Mouse (Mus musculus): ENCODE measurements around the gene Nf2. TPM values are rescaled to one million over a fixed set of nuclear protein-coding genes. Genes with fewer than 3 reads are reported as not detected.
"Not testable (repeated sequence)": the region's sequence is repeated elsewhere in the genome, so short reads cannot be mapped to it uniquely, and the experiment has no call there.

Nf2 gene
- total RNA-seq, 2 experiments from 2014 or later = 12.6 to 36.7 TPM

DNA sequence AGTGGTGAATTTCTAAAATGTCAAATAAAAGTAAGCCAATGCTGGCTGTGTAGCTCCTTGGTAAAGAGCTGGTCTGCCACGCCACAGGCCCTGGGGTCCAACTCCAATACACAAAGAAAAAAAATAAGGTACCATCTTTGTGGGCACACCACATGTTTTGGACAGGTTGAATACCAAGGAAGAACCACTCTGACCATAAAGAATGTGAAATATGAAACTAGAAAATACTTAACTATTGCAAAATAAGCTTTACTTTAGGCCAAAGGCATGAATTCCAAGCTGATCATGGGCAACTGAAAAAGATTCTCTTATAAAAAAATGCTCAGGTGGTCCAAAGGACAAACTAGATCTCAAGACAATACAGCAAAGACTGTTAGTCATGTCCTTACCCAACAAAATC is 11.1 kb downstream of the Nf2 start:
- no peak for ATAC-seq (ENCODE audit: poor library complexity, severe bottlenecking)

DNA sequence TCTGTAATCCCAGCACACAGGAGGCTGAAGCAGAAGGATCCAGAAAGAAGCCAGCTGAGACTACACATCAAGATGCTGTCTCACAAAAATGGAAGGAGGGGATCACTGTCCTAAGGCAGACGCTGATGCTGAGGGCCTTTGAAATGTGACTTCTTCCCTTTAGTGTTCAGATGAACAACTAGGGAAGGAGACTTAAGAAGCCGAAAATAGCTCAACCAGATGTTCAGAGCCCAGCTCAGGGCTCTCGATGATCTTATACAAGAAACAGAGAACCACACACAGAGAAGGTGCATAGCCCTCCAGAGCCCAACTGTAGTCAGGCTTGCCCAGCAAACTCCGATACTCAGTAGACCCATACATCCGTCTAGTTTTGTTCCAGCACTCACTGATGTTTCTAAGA is 12.0 kb downstream of the Nf2 start:
- ATAC-seq (ENCODE audit: poor library complexity, severe bottlenecking) = no peak

DNA sequence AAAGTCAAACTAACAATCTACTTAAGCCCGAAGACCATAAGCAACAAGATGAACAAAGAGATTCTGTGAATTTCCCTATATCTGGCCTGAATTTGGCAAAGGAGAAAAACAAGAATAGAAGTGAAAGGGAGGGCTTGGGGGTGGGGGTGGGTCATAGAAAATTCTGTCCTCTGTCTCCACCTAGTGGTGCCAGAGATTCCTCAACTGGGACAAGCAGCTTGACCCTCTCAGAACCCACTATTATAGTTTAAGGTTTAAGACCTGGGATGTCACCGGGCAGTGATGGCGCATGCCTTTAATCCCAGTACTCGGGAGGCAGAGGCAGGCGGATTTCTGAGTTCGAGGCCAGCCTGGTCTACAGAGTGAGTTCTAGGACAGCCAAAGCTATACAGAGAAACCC is 12.6 kb downstream of the Nf2 start:
- ATAC-seq (ENCODE audit: poor library complexity, severe bottlenecking) = peak; percentile 71

DNA sequence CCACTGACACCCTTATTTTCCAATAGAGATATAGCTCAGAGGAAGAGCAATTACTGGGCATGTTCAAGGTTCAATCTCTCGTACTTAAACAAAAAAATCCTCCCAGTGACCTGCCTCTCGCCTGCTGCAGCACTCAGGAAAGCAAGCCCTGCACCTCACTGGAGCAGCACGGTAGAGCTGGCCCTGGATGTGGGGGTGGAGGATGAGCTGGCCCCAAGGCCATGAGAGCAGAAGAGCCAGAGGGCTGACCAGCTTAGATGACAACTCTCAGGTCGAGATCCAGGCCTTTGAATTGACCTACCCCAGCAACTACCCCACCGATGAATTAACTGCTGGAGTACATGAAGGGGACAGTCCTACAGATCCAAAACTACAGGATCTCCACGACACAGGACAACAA is 13.9 kb downstream of the Nf2 start:
- no peak for ATAC-seq (ENCODE audit: poor library complexity, severe bottlenecking)

DNA sequence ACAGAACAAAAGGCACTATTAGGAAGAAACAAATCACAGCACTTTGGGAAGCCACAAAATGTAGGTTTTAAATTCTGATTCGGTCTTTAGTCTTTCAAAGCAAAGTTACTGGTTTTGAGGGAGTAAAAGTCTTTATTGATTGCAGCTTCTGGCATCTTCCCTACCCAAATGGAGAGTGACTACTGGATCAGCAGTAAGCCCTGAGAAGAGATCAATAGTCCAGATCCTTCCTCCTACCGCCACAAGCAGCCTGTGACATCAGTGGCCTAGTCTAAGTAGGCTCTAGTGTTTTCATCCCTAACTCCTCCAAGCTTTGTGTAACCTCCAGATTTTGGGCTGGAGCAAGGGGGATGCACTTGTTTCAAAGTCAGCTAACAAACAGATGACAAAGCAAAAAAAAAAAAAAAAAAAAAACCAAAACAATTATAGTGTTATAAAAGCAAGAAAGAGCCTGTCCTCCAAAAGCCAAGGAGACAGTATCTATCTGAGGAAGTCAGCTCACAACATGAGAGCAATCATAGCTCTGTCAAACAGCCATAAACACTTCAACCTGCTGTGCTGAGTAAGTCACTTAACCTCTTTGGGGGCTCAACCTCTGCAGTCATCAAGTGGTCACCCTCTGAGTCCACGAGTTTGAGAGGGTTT is 15.9 kb downstream of the Nf2 start:
- no peak for ATAC-seq (ENCODE audit: poor library complexity, severe bottlenecking)

DNA sequence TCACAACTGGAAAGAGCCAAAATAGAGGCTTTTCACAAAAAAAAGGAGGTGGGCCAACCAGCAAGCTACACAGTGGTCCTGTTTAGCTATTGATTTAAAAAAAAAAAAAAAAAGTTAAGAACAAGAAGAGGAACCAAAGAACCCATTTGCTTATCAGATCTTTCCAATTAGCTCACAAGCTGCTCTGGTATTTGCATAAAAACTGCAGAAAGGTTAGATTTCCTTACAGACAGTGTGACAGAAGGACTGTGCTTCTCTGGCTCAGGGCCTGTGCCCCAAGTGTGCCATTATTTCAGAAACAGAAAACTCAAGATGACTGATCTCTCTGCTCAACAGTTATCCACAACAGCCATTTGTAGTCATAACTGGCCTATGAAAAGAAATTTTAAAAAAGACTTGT is 18.3 kb downstream of the Nf2 start:
- no peak for ATAC-seq (ENCODE audit: poor library complexity, severe bottlenecking)

DNA sequence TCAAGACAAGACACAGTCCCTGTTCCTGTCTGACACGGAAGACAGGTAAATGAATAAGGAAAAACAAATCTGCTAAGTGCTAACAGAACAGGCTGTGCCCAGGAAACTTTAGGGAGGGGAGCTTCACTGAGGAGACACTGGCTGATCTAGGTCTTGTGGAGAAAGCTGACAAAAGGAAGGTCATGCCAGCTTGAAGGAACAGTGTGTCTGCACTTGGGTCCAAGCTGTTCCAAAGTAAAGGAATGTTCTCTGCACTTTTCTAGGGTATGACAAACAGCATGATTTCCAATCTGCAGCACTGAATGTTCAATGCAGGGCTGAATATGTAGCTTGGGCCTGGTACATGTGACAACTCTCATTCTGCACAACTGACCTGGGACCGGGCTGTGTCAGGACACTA is 21.4 kb downstream of the Nf2 start:
- ATAC-seq (ENCODE audit: poor library complexity, severe bottlenecking) = no peak

DNA sequence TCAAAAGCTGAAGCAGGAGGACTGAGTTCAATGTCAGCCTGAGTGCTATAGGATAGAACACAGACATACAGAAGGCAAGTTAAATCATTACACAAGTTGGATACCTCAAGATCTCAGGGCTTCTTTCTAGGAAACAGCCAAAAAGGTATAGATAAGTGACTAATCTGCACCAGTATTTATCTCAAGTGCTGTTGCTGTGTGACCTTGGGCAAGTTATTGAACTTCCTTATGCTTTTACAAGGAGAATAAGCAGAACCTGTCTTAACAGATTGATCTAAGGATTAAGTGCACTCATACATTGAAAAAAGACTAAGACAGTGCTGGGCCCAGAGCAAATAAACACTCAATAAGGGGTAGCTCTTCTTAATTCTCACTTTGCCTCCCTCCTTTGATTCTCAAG is 22.0 kb downstream of the Nf2 start:
- no peak for ATAC-seq (ENCODE audit: poor library complexity, severe bottlenecking)

DNA sequence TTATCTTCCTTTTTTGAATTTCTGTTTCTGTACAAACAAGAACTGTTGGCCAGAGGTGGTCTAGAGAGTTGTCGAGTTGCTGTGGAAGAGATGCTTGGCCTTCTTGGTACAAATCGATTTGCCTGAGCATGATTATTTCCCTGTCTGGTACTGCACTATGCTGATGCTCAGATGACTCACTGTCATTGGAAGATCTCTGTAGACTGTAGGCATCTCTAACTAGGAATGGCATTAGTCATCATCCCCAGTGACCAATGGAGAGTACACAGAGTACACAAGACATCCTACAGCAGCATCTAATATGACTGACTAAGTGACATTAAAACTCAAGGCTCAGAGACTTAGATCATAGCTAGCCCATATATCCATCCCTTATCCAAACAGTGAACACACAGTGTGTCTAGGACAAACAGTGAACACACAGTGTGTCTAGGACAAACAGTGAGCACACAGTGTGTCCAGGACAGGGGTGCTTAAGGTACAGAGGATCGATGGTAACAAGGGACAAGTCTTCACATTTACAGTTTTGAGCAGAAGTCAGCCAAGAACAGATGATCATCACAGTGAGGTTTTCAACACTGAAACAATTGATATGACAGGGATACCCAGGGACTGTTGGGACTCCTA is 23.1 kb downstream of the Nf2 start:
- ATAC-seq (ENCODE audit: poor library complexity, severe bottlenecking) = no peak

DNA sequence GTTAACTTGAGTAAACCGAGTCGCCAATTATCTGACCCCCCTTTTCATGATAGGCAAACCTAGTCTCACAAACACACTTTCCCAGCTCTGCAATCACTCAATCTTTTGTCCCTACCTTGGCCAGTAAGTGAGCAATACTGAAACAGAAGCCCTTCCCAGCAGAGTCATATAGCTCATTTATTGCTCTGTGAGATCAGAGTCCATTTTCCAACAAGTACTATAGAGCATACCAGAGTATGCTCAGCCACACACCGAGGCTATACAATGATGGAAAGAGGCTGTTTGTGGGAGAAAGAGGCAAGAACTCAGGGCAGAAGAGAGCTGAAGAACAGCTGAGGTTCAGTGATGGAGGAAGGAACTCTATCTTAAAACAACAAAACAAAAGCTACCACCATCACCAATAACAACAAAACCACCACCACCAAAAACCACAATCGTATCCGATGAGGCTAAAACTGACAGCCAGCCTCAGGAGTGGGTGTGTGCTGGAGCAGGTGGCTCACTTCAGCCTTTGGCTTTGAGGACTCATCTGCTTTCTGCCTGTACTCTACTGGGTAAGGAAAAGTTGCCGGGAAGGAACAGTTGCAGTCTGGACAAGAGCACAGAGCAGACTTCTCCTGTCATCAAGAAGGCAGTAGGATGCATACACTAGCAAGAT is 25.6 kb downstream of the Nf2 start:
- ATAC-seq (ENCODE audit: poor library complexity, severe bottlenecking) = no peak

DNA sequence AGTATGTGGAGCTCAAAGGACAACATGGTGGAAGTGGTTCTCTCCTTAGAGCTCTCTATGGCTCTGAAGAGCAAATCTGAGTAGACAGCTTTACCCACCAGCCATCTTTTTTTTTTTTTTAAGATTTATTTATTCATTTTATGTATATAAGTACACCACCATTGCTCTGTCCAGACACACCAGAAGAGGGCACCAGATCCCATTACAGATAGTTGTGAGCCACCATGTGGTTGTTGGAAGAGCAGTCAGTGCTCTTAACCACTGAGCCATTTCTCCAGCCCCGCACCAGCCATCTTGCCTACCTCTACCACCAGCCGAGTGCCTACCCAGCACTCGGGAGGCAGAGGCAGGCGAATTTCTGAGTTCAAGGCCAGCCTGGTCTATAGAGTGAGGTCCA is 26.9 kb downstream of the Nf2 start:
- not testable (repeated sequence) for ATAC-seq (ENCODE audit: poor library complexity, severe bottlenecking)

DNA sequence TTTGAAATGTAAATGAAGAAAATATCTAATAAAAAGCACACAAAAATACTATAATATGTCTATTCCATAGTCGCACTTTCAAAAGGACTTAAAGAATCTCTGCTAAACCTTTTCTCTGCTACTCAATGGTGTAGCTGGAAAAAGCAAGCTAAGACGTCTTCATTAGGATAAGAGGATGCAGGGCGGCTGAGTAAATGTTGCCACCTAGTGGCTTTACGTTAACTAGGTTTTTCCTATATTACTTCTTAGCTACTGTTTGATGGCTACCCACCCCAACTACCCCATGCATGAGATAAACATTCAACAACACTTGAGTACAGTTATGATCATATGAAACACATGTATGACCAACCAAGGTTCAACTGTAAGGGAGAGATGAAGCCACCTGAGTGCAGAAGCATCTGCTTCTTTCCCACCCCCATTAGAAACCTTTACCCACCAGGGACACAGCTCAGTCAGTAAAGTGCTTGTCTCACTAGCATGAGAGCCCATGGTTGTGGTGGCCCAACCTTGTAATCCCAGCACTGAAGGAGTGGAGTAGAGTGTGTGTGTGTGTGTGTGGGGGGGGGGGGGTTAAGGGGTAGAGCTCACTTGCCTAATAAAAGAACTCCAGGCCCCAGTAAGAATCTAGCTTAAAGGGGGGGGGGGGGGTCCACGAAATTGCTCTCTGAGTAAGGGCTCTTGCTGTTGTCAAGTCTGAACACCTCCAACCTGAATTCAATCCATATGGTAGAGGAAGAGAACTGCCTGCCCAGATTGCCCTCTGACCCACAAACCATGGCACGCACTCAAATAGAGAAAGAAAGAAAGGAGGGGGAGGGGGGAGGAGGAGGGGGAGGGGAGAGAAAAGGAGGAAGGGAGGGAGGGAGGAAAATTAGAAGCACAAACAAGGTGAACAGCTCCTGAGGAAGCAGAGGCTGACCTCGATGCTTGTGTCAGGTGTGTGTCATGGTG is 27.6 kb downstream of the Nf2 start:
- ATAC-seq (ENCODE audit: poor library complexity, severe bottlenecking) = no peak

DNA sequence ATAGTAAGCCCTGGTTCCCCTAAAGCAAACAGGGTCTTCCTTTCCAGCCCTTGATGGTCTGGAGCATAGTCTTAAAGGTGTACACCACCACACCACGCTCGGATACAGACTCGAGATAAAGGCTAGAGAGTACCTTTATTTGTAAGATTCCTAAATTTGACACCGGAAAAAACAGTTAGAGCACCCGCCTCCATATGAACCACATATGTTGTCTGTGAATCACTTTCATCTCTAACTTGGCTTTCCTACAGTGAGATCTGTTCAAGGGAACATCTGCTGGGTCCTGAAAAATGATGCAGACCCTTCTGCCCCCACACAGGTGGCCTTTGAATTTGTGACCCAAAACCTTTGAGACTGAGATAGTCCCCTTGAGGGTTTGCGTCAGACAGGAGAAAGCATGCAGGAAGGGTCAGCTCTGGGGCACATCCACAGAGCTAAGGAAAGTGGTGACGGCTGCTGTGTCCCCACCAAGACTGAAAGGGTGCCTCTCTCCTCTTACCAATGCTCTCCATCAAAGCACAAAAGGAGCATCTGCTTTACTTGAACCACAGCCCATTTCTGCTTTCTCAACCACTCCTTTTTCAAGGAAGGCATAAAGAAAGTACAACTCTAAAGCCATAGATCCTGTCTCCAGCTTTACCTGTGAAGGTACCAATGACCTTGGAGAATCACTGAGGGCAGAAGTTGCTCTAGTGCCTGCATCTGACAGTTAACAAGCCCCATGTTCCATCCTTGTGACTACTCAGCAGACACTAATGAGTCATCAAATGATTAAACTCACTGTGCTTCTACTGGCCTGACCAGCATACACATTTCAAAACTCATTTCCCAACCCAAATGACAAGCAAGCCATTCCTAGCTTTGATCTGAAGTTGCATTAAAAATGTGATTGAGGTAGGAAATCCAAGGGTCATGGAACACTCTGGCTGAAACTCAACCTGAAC is 34.6 kb downstream of the Nf2 start:
- ATAC-seq (ENCODE audit: poor library complexity, severe bottlenecking) = no peak

DNA sequence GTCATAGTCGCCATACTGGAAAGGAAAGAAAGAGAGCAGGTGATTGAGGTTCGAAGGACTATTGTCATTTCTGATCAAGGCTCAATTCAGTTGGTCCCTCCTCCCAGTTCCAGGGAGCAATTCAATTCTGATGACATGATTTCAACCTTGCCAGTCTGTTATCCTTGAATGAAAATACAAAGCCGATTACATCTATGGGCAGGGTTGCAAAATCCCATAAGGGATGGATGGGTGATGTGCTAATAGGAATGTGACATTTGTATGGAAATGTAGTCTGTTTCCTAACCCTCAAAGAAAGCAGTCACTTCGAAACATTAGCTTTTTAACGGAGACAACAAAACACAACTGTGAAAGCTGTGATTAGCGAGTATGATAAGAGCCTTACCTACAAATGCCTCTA is 41.0 kb downstream of the Nf2 start:
- ATAC-seq (ENCODE audit: poor library complexity, severe bottlenecking) = no peak

DNA sequence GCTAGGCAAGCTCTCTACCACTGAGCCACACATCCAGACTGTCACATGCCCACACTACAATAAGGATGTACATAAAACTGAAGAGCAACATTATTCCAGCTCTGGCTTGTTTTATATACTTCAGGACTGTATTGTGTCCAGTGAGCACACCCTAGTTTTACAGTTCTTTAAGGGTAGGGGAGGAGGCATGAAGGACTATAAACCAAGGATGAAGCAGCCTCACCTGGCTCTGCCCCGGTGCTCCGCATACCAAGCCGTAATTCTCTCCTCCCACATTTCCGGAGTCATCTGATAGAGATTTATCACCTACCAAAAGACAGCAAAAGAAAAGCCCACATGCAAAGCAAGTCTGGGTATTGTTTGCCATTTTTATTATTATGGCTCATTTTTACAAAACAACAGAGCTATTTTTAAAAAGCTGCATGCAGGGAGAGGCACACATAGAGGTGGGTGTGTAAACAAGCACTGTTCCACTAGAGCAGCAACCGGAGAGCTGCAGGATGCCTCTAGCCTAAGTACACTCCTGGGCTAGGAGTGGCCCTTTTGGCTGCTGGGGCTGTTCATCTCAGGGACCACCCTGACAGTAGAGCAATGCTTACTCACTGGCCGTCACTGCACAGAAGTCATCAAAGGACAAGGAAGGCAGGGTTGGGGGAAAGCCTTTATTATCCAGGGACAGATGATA is 43.2 kb downstream of the Nf2 start:
- ATAC-seq (ENCODE audit: poor library complexity, severe bottlenecking) = no peak

DNA sequence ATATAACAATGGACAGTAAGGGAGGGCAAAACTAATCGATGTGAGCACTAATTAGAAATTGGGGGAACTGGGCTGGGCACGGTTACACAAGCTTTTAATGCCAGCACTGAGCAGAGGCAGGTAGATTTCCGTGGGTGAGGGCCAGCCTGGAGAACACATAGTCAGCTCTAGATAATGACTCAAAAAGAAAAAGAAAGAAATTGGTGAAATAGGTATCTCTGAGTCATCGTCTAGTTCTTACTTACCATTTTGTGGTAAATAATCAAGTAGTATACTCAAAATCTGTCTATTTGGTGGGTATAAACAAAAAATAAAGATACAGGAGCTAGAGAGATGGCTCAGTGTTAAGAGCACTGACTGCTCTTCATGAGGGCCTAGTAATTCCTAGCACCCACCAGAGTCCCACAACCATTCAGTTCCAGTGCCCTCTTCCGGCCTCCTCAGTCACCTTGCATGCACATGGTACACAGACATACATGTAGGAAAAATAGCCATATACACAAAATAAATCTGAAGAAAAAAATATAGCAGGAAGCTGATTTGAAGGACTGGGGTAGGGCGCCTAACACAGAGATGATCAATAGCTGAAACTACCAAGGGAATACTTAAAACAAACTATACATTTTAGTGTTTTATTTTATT is 44.3 kb downstream of the Nf2 start:
- no peak for ATAC-seq (ENCODE audit: poor library complexity, severe bottlenecking)

DNA sequence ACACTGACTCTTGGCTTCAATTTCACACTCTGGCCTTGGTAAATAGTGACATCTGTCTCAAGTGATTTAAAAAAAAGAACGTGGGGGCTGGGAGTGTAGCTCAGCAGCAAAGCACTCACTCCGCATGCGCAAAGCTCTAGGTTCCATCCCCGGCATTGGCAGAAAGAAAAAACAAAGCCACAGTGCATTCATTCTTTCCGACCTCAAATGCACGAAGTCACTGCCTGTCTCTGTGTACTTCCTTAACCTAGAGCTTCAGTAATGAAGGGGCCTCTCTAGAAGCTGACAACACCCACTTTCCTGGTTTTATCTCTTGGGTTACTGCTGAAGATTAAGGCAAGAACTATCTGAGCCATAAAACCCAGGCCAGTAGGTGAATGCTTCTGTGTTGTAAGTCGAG is 45.4 kb downstream of the Nf2 start:
- no peak for ATAC-seq (ENCODE audit: poor library complexity, severe bottlenecking)

DNA sequence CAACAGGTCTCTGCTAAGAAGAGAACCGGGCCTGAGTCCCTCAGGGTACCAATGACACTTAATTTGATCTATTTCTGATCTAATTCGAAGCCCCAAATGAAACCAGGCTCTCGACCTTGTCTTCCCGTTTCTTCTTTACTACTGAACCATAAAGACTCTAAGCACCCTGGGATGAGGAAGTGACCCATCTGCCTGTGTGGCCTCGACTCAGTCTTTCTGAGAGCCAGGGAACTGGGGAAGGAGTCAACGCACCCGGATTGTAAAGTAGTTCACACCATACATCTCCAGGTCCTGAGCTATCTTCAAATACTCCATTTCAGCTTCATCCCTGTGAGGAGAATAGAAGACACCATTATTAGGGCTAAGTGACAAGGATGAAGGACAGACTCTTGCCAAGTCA is 45.9 kb downstream of the Nf2 start:
- ATAC-seq (ENCODE audit: poor library complexity, severe bottlenecking) = peak; percentile 62; the same call in 1 of the 2 replicates

DNA sequence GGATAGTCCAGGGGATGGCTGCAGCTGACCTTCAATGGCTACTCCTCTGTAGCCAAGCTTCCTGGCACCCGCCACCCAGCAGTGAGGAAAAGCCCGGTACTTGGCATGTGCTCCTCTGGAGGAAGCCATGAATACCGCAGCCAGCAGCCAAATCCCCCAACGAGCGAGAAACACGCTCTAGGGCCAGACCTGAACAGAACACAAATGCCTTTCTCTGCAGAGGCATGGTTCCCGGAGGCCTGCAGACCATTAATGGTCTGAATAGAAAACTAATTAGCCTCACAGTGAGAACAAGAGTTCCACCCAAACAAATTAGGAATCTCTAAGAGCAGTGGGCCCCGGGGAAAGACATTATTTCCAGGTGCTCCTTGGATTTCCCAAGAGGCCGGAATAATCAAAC is 46.3 kb downstream of the Nf2 start:
- no peak for ATAC-seq (ENCODE audit: poor library complexity, severe bottlenecking)
